In the genomic region with DNA sequence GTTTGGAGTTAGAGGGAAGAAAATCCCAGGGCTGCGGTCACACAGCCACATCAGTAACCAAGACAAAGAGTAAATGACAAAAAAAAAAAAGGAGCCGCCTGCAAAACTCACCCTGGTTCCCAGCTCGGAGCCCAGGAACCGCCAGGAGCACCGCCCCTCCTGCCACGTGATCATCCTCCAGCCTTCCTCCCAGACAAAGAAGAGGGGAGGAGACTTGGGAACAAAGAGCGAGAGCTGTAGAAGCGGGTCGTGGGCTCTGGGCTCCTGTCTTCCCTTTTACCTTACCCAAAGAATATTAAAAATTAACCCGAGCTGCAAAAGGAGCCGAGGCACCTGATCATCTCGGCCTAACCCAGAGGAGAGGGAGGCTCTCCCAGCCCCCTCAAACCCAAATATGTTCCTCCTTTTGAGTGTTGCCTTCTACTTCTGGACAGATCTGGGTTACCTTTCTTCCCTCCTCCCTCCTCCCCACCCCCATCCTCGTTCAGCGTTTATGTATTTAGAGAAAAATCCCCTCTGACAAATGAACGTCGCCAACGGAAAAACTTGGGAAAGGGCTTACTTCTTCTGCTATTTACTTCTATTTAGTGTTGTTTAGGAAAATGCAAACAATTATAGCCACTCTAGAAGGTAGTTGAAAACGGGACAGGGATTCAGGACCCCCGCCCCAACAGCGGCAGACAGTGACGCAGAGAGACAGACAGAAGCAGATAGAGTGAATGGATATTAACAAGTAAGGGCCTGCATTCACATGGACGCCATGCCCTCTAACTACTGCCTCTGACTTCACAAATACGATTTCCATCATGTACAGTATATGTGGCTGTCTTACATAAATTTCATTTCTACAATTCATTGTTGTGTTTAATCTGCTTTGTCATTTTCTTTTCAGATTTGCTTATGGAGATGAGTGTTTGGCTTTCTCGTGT, we compare ENCODE assay signal across 8 mouse cellular contexts. TPM values are rescaled to one million over a fixed set of nuclear protein-coding genes. Genes with fewer than 3 reads are reported as not detected.
DNase-seq lines count a peak whose midpoint lies in the region; ATAC-seq and TF ChIP-seq lines count a peak whose summit lies in the region.

No protein-coding gene starts in this region.

- peaks cover 21% of the 10 kb centered on the region for H3K4me1 ChIP-seq in bone marrow macrophage, adult 2 months (ENCODE audit: control insufficient read depth, insufficient read depth, low read length)
- 0 out of 2 replicates have a peak, but pooled peaks cover 4% of the 10 kb centered on the region for H3K4me1 ChIP-seq in embryonic facial prominence, embryonic 14.5 days (ENCODE audit: control insufficient read depth, insufficient read depth, low read length)
- H3K4me1 ChIP-seq in heart, embryonic 13.5 days = peaks cover 17% of the 10 kb centered on the region
- peaks cover 20% of the 10 kb centered on the region for H3K4me1 ChIP-seq in kidney, embryonic 16.5 days (ENCODE audit: insufficient read depth, low read length)
- H3K4me1 ChIP-seq in liver, adult 2 months (ENCODE audit: control insufficient read depth, insufficient read depth, low read length) = no peaks in the 10 kb centered on the region; the same call in 1 of the 2 replicates
- peaks cover 13% of the 10 kb centered on the region; the same call in 1 of the 2 replicates for H3K4me1 ChIP-seq in midbrain, embryonic 16.5 days (ENCODE audit: control insufficient read depth, insufficient read depth, low read length)
- H3K4me1 ChIP-seq in thymus, adult 2 months (replicated peaks; ENCODE audit: control insufficient read depth, insufficient read depth, low read length) = peaks cover 20% of the 10 kb centered on the region

- TF ChIP-seq CTCF in bone marrow macrophage, adult 2 months (IDR thresholded peaks at IDR 0.05; ENCODE audit: low read depth, low read length) = no peak
- no peak for TF ChIP-seq CTCF in liver, adult 2 months (IDR thresholded peaks at IDR 0.05; ENCODE audit: low read depth, low read length)
- no peak for TF ChIP-seq CTCF in thymus, adult 2 months (IDR thresholded peaks at IDR 0.05; ENCODE audit: borderline replicate concordance, control insufficient read depth, extremely low read depth, insufficient read depth, low read length, poor library complexity)

- peak overlapping the region; percentile 65 for H3K9ac ChIP-seq in embryonic facial prominence, embryonic 14.5 days (ENCODE audit: low read depth, low read length)
- H3K9ac ChIP-seq in heart, embryonic 13.5 days = peak overlapping the region; percentile 86
- H3K9ac ChIP-seq in kidney, embryonic 16.5 days (replicated peaks; ENCODE audit: low read length) = peak overlapping the region; percentile 85
- peak overlapping the region; percentile 55 for H3K9ac ChIP-seq in liver, adult 2 months (ENCODE audit: low read depth, low read length)
- H3K9ac ChIP-seq in midbrain, embryonic 16.5 days (ENCODE audit: low read depth, low read length) = peak overlapping the region; percentile 72

- peak overlapping the region; percentile 49 for H3K4me3 ChIP-seq in bone marrow macrophage, adult 2 months (ENCODE audit: insufficient read depth, low read length)
- peak overlapping the region; percentile 40 for H3K4me3 ChIP-seq in embryonic facial prominence, embryonic 14.5 days (ENCODE audit: low read depth, low read length)
- peak overlapping the region; percentile 54 for H3K4me3 ChIP-seq in heart, embryonic 13.5 days
- peak overlapping the region; percentile 49 for H3K4me3 ChIP-seq in kidney, embryonic 16.5 days (ENCODE audit: low read length)
- H3K4me3 ChIP-seq in liver, adult 2 months (ENCODE audit: insufficient read depth, low read depth, low read length) = 0 out of 2 replicates have a peak overlapping the region, but pooled peaks have one; percentile 1
- H3K4me3 ChIP-seq in midbrain, embryonic 16.5 days (ENCODE audit: low read depth, low read length) = peak overlapping the region; percentile 33
- H3K4me3 ChIP-seq in thymus, adult 2 months (ENCODE audit: control insufficient read depth, insufficient read depth, low read length) = peak overlapping the region; percentile 46

- 7% methylated on average over 24 of the region's 24 CpGs for WGBS in embryonic facial prominence, embryonic 14.5 days
- 8% methylated on average over 24 of the region's 24 CpGs for WGBS in heart, embryonic 13.5 days
- 6% methylated on average over 24 of the region's 24 CpGs for WGBS in kidney, embryonic 16.5 days
- 25% methylated on average over 24 of the region's 24 CpGs for WGBS in liver, adult 2 months
- WGBS in midbrain, embryonic 16.5 days = 3% methylated on average over 24 of the region's 24 CpGs
- 20% methylated on average over 24 of the region's 24 CpGs for WGBS in thymus, adult 2 months

- H3K79me2 ChIP-seq in liver, adult 2 months (ENCODE audit: control insufficient read depth, insufficient read depth, low read length) = no peaks in the 10 kb centered on the region

- peak; percentile 34 for ATAC-seq in CD4-positive, CD25-positive, alpha-beta regulatory T cell, adult 4 months
- ATAC-seq in embryonic facial prominence, embryonic 14.5 days (ENCODE audit: low read depth) = peak; percentile 94
- ATAC-seq in heart, embryonic 13.5 days (ENCODE audit: extremely low read depth, insufficient number of reproducible peaks, low FRiP score, low TSS enrichment) = peak; percentile 82
- ATAC-seq in kidney, embryonic 16.5 days (ENCODE audit: low FRiP score, low TSS enrichment) = peak; percentile 95
- ATAC-seq in midbrain, embryonic 16.5 days = peak; percentile 94

- peak; percentile 98 for DNase-seq in embryonic facial prominence, embryonic 14.5 days (ENCODE audit: low spot score)
- peak; percentile 15 for DNase-seq in liver, adult 2 months (ENCODE audit: extremely low read depth, low read depth, low spot score)
- peak; percentile 72 for DNase-seq in thymus, adult 2 months

- no peaks in the 10 kb centered on the region for H3K27me3 ChIP-seq in embryonic facial prominence, embryonic 14.5 days (replicated peaks; ENCODE audit: control insufficient read depth, insufficient read depth, low read length)
- peaks cover 13% of the 10 kb centered on the region; the same call in 1 of the 2 replicates for H3K27me3 ChIP-seq in heart, embryonic 13.5 days (replicated peaks)
- no peaks in the 10 kb centered on the region for H3K27me3 ChIP-seq in kidney, embryonic 16.5 days (ENCODE audit: insufficient read depth, low read length)
- H3K27me3 ChIP-seq in liver, adult 2 months (ENCODE audit: control insufficient read depth, insufficient read depth, low read length) = no peaks in the 10 kb centered on the region
- H3K27me3 ChIP-seq in midbrain, embryonic 16.5 days (ENCODE audit: control insufficient read depth, insufficient read depth, low read depth, low read length) = no peaks in the 10 kb centered on the region
- H3K27me3 ChIP-seq in thymus, adult 2 months (ENCODE audit: control insufficient read depth, insufficient read depth, low read length) = no peaks in the 10 kb centered on the region

- no peak overlapping the region; the same call in 1 of the 2 replicates for H3K27ac ChIP-seq in bone marrow macrophage, adult 2 months (ENCODE audit: insufficient read depth, low read depth, low read length)
- peak overlapping the region; percentile 96 for H3K27ac ChIP-seq in embryonic facial prominence, embryonic 14.5 days (replicated peaks; ENCODE audit: low read depth, low read length)
- H3K27ac ChIP-seq in heart, embryonic 13.5 days (replicated peaks) = peak overlapping the region; percentile 96
- H3K27ac ChIP-seq in kidney, embryonic 16.5 days (ENCODE audit: low read length) = peak overlapping the region; percentile 97
- no peak overlapping the region for H3K27ac ChIP-seq in liver, adult 2 months (replicated peaks; ENCODE audit: insufficient read depth, low read depth, low read length)
- H3K27ac ChIP-seq in midbrain, embryonic 16.5 days (ENCODE audit: low read length) = peak overlapping the region; percentile 96
- H3K27ac ChIP-seq in thymus, adult 2 months (ENCODE audit: control insufficient read depth, insufficient read depth, low read length) = peak overlapping the region; percentile 66; the same call in 1 of the 2 replicates

- H3K4me2 ChIP-seq in embryonic facial prominence, embryonic 14.5 days (ENCODE audit: low read depth, low read length) = peak overlapping the region; percentile 58
- peak overlapping the region; percentile 76 for H3K4me2 ChIP-seq in heart, embryonic 13.5 days
- H3K4me2 ChIP-seq in kidney, embryonic 16.5 days (replicated peaks; ENCODE audit: low read depth, low read length) = peak overlapping the region; percentile 74
- H3K4me2 ChIP-seq in midbrain, embryonic 16.5 days (ENCODE audit: low read length) = peak overlapping the region; percentile 60

- no peaks in the 10 kb centered on the region for H3K9me3 ChIP-seq in embryonic facial prominence, embryonic 14.5 days (ENCODE audit: control insufficient read depth, low read length)
- no peaks in the 10 kb centered on the region for H3K9me3 ChIP-seq in heart, embryonic 13.5 days
- H3K9me3 ChIP-seq in kidney, embryonic 16.5 days (ENCODE audit: low read length) = no peaks in the 10 kb centered on the region
- no peaks in the 10 kb centered on the region for H3K9me3 ChIP-seq in midbrain, embryonic 16.5 days (replicated peaks; ENCODE audit: control insufficient read depth, low read length, poor library complexity, severe bottlenecking)

- no peak for TF ChIP-seq POLR2A in bone marrow macrophage, adult 2 months (IDR thresholded peaks at IDR 0.05; ENCODE audit: borderline replicate concordance, low read depth, low read length)
- no peak for TF ChIP-seq POLR2A in liver, adult 2 months (IDR thresholded peaks at IDR 0.05; ENCODE audit: extremely low read depth, insufficient read depth, low read length)
- TF ChIP-seq POLR2A in thymus, adult 2 months (IDR thresholded peaks at IDR 0.05; ENCODE audit: control insufficient read depth, extremely low read depth, insufficient read depth, low read length, poor library complexity) = peak; percentile 66; the same call in 1 of the 2 replicates

- no peaks in the 10 kb centered on the region for H3K36me3 ChIP-seq in embryonic facial prominence, embryonic 14.5 days (ENCODE audit: control insufficient read depth, insufficient read depth, low read length)
- H3K36me3 ChIP-seq in heart, embryonic 13.5 days = no peaks in the 10 kb centered on the region
- H3K36me3 ChIP-seq in kidney, embryonic 16.5 days (ENCODE audit: insufficient read depth, low read length) = no peaks in the 10 kb centered on the region
- H3K36me3 ChIP-seq in liver, adult 2 months (ENCODE audit: control insufficient read depth, insufficient read depth, low read length) = no peaks in the 10 kb centered on the region
- no peaks in the 10 kb centered on the region for H3K36me3 ChIP-seq in midbrain, embryonic 16.5 days (ENCODE audit: control insufficient read depth, insufficient read depth, low read length)
- no peaks in the 10 kb centered on the region for H3K36me3 ChIP-seq in thymus, adult 2 months (ENCODE audit: control insufficient read depth, insufficient read depth, low read length)

RNA-seq across cellular contexts. Expression of gene Epcam, which starts 22.2 kb away (rescaled TPM):
- 1 to 10 TPM; 1.5 to 3.6 TPM for polyA plus RNA-seq in CD4-positive, CD25-positive, alpha-beta regulatory T cell, adult 4 months (2017; shearing (Covaris generic))
- not detected in 2 replicates for polyA plus RNA-seq in bone marrow macrophage, adult 2 months (2012; ENCODE audit: insufficient read depth, insufficient read length, missing spikeins)
- 88.9 and 110 TPM in 2 replicates for polyA plus RNA-seq in embryonic facial prominence, embryonic 14.5 days (2014; fragmentation: Nextera tagmentation; extraction: Ambion mirVana)
- polyA plus RNA-seq in heart, embryonic 13.5 days (2015; fragmentation: Nextera tagmentation; extraction: Ambion mirVana) = 12.7 and 14.4 TPM in 2 replicates
- 313 and 317 TPM in 2 replicates for polyA plus RNA-seq in kidney, embryonic 16.5 days (2015; fragmentation: Nextera tagmentation; extraction: Ambion mirVana)
- total RNA-seq in liver, adult 2 months (2014; rRNA removed) = 1.3 and 1.6 TPM in 2 replicates
- polyA plus RNA-seq in liver, adult 2 months (2012; rRNA removed) = 0.71 and 0.89 TPM in 2 replicates
- 3.3 and 4.1 TPM in 2 replicates for polyA plus RNA-seq in midbrain, embryonic 16.5 days (2015; fragmentation: Nextera tagmentation; extraction: Ambion mirVana)
- 29.3 and 37.4 TPM in 2 replicates for polyA plus RNA-seq in thymus, adult 2 months (2012; rRNA removed)

RNA-seq across cellular contexts. Expression of gene Msh2, which starts 58.5 kb away (rescaled TPM):
- polyA plus RNA-seq in CD4-positive, CD25-positive, alpha-beta regulatory T cell, adult 4 months (2017; shearing (Covaris generic)) = 10 to 100 TPM; 51.3 to 60.5 TPM
- 13.5 and 17.1 TPM in 2 replicates for polyA plus RNA-seq in bone marrow macrophage, adult 2 months (2012; ENCODE audit: insufficient read depth, insufficient read length, missing spikeins)
- 31.7 and 41.1 TPM in 2 replicates for polyA plus RNA-seq in embryonic facial prominence, embryonic 14.5 days (2014; fragmentation: Nextera tagmentation; extraction: Ambion mirVana)
- polyA plus RNA-seq in heart, embryonic 13.5 days (2015; fragmentation: Nextera tagmentation; extraction: Ambion mirVana) = 36.7 and 39.1 TPM in 2 replicates
- 95.5 and 98.6 TPM in 2 replicates for polyA plus RNA-seq in kidney, embryonic 16.5 days (2015; fragmentation: Nextera tagmentation; extraction: Ambion mirVana)
- 12.4 and 12.8 TPM in 2 replicates for total RNA-seq in liver, adult 2 months (2014; rRNA removed)
- 2.1 and 2.4 TPM in 2 replicates for polyA plus RNA-seq in liver, adult 2 months (2012; rRNA removed)
- polyA plus RNA-seq in midbrain, embryonic 16.5 days (2015; fragmentation: Nextera tagmentation; extraction: Ambion mirVana) = 64.5 and 66.4 TPM in 2 replicates
- 17.8 and 22.8 TPM in 2 replicates for polyA plus RNA-seq in thymus, adult 2 months (2012; rRNA removed)

Comparison
In these comparisons a context has a peak if more than half of its experiments do, and no peak if none do; other contexts are left out.
1. ATAC-seq: peak in every context shown above with its lines; median percentile 95 in kidney, embryonic 16.5 days; 94 in embryonic facial prominence, embryonic 14.5 days; 94 in midbrain, embryonic 16.5 days; 82 in heart, embryonic 13.5 days; 34 in CD4-positive, CD25-positive, alpha-beta regulatory T cell, adult 4 months.
2. H3K27ac ChIP-seq: peak in embryonic facial prominence, embryonic 14.5 days (single experiment), heart, embryonic 13.5 days (single experiment), kidney, embryonic 16.5 days (single experiment), midbrain, embryonic 16.5 days (single experiment) and thymus, adult 2 months (single experiment); none in bone marrow macrophage, adult 2 months (single experiment) and liver, adult 2 months (single experiment).
3. H3K4me3 ChIP-seq: peak in every context shown above with its lines; median percentile 54 in heart, embryonic 13.5 days; 49 in bone marrow macrophage, adult 2 months; 49 in kidney, embryonic 16.5 days; 46 in thymus, adult 2 months; 40 in embryonic facial prominence, embryonic 14.5 days; 33 in midbrain, embryonic 16.5 days; 1 in liver, adult 2 months.
4. DNase-seq: peak in every context shown above with its lines; median percentile 98 in embryonic facial prominence, embryonic 14.5 days; 72 in thymus, adult 2 months; 15 in liver, adult 2 months.
5. Peak in every context shown above with its lines, with median percentiles within 50 percentile points of each other: H3K4me2 ChIP-seq and H3K9ac ChIP-seq.